Mouse (Mus musculus) left cerebral cortex, adult 9 months (tissue): ENCODE results near the gene Tlr8.

Experiments used
- DNase-seq, 2 experiments: peaks; one replicate each; pipeline ENCODE4 v3.0.0; 2022; ENCODE audit warnings: low spot score in 2 of 2

Gene Tlr8

GRCm38 (mm10) chrX:167205813-167206520, 58.2 kb downstream of the Tlr8 start:
- no peak for DNase-seq

GRCm38 (mm10) chrX:167201365-167201764, 62.8 kb downstream of the Tlr8 start:
- no peak for DNase-seq

- no peak for DNase-seq
Measured at GRCm38 (mm10) chrX:167195228-167195649, 68.9 kb downstream of the Tlr8 start.
